Mouse (Mus musculus): ENCODE measurements around the gene 4930452B06Rik. TPM values are rescaled to one million over a fixed set of nuclear protein-coding genes. Genes with fewer than 3 reads are reported as not detected.

The 4930452B06Rik gene
- polyA plus RNA-seq, 1 experiment from 2014 or later, result 6.6 TPM

DNA sequence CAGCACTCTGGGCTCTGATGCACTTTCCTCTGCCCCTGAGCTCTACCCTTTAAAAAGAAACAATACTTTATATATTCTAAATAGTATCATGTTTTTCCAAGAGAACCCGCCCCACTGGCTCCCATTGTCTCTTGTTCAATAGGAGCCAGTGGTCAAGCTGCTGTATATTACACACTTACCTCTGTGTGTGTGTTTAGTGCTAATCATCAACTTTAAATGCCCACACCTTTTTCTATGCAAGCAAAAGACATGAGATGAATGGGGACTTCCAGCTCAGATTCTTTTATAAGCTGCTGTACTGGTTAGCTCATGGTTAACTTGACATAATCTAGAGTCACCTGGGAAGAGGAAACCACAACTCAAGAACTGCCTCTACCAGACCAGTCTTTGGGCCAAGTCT is 218.7 kb downstream of the 4930452B06Rik start:
- Histone ChIP-seq H3K27ac (no peak overlapping the region), H3K4me2 (replicated peaks) (no peak overlapping the region), H3K4me3 (replicated peaks; ENCODE audit: low read length) (no peak overlapping the region), H3K9ac (no peak overlapping the region), H3K27me3 (ENCODE audit: control insufficient read depth, insufficient read depth, low read length) (no peaks in the 10 kb centered on the region), H3K9me3 (ENCODE audit: control insufficient read depth, low read length) (no peaks in the 10 kb centered on the region), H3K36me3 (replicated peaks; ENCODE audit: control insufficient read depth, insufficient read depth) (no peaks in the 10 kb centered on the region), H3K4me1 (replicated peaks; ENCODE audit: control insufficient read depth, insufficient read depth, low read length) (no peaks in the 10 kb centered on the region)
- no peak for DNase-seq (ENCODE audit: low spot score)
- WGBS, result 92% methylated on average over 1 of the region's 1 CpGs
- ATAC-seq (ENCODE audit: low FRiP score), result no peak

DNA sequence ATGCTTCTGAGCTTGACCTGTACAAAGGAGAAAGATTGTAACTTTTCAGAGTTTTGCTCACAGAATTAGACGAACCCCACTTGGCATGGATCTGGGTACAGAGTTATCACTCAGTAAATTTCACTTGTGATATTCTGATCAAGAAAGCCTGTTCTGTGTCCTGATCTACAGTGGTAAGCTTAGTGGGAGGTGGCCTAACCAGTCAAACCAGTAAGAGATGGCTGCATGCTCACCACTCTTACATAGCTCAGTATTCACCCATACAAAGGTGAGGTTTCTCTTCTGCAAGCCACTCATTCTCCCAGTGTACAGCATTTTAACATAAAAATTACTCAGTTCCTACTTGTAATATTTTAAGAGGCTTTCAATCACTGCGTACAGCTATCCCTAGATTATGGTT is 221.7 kb downstream of the 4930452B06Rik start:
- no peaks in the 10 kb centered on the region for H3K27me3 ChIP-seq (ENCODE audit: control insufficient read depth, insufficient read depth, low read length)
- no peaks in the 10 kb centered on the region for H3K9me3 ChIP-seq (ENCODE audit: control insufficient read depth, low read length)
- DNase-seq (ENCODE audit: low spot score) (no peak), ATAC-seq (ENCODE audit: low FRiP score) (no peak)
- WGBS, result 92% methylated on average over 2 of the region's 2 CpGs
- no peaks in the 10 kb centered on the region for H3K4me1 ChIP-seq (replicated peaks; ENCODE audit: control insufficient read depth, insufficient read depth, low read length)
- H3K36me3 ChIP-seq (replicated peaks; ENCODE audit: control insufficient read depth, insufficient read depth), result no peaks in the 10 kb centered on the region
- no peak overlapping the region for H3K27ac ChIP-seq
- H3K9ac ChIP-seq, result no peak overlapping the region
- no peak overlapping the region for H3K4me3 ChIP-seq (replicated peaks; ENCODE audit: low read length)
- no peak overlapping the region for H3K4me2 ChIP-seq (replicated peaks)

DNA sequence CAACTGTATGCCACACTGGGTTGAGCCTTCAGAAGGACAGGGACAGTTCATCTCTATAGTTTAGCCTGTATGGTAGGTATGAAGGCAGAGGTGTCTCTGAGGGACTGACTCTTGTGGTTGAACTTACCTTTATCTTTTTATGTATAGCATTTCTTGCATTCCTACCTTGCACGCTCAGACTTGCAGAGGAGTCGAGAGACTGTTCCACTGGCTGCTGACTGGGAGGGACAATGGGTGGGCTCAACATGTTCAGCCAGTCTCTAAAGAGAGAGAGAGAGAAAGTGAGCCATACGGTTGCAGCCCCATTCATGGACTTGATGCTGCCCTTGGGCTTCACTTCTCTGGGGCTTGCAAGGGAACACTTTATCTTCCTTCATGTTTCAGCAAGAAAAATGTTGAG is 223.3 kb downstream of the 4930452B06Rik start:
- H3K27me3 ChIP-seq (ENCODE audit: control insufficient read depth, insufficient read depth, low read length), result no peaks in the 10 kb centered on the region
- H3K4me2 ChIP-seq (replicated peaks), result no peak overlapping the region
- ATAC-seq (ENCODE audit: low FRiP score) (no peak), DNase-seq (ENCODE audit: low spot score) (no peak)
- H3K36me3 ChIP-seq (replicated peaks; ENCODE audit: control insufficient read depth, insufficient read depth), result no peaks in the 10 kb centered on the region
- H3K9me3 ChIP-seq (ENCODE audit: control insufficient read depth, low read length), result no peaks in the 10 kb centered on the region
- no peak overlapping the region for H3K4me3 ChIP-seq (replicated peaks; ENCODE audit: low read length)
- no peak overlapping the region for H3K9ac ChIP-seq
- H3K4me1 ChIP-seq (replicated peaks; ENCODE audit: control insufficient read depth, insufficient read depth, low read length), result no peaks in the 10 kb centered on the region
- no peak overlapping the region for H3K27ac ChIP-seq
- 85% methylated on average over 3 of the region's 3 CpGs for WGBS

GRCm38 (mm10) chr14:8441623-8442022 is 224.4 kb downstream of the 4930452B06Rik start:
- Histone ChIP-seq H3K4me2 (replicated peaks) (no peak overlapping the region), H3K27me3 (ENCODE audit: control insufficient read depth, insufficient read depth, low read length) (no peaks in the 10 kb centered on the region), H3K36me3 (replicated peaks; ENCODE audit: control insufficient read depth, insufficient read depth) (no peaks in the 10 kb centered on the region), H3K4me3 (replicated peaks; ENCODE audit: low read length) (no peak overlapping the region), H3K27ac (no peak overlapping the region), H3K4me1 (replicated peaks; ENCODE audit: control insufficient read depth, insufficient read depth, low read length) (no peaks in the 10 kb centered on the region), H3K9me3 (ENCODE audit: control insufficient read depth, low read length) (no peaks in the 10 kb centered on the region), H3K9ac (no peak overlapping the region)
- ATAC-seq (ENCODE audit: low FRiP score) (no peak), DNase-seq (ENCODE audit: low spot score) (no peak)
- WGBS, result 84% methylated on average over 3 of the region's 3 CpGs

- Histone ChIP-seq H3K4me2 (replicated peaks) (no peak overlapping the region), H3K4me3 (replicated peaks; ENCODE audit: low read length) (no peak overlapping the region), H3K27me3 (ENCODE audit: control insufficient read depth, insufficient read depth, low read length) (no peaks in the 10 kb centered on the region), H3K9me3 (ENCODE audit: control insufficient read depth, low read length) (no peaks in the 10 kb centered on the region), H3K36me3 (replicated peaks; ENCODE audit: control insufficient read depth, insufficient read depth) (no peaks in the 10 kb centered on the region), H3K4me1 (replicated peaks; ENCODE audit: control insufficient read depth, insufficient read depth, low read length) (no peaks in the 10 kb centered on the region), H3K27ac (no peak overlapping the region), H3K9ac (no peak overlapping the region)
- 81% methylated on average over 6 of the region's 6 CpGs for WGBS
- no peak for DNase-seq (ENCODE audit: low spot score)
- ATAC-seq (ENCODE audit: low FRiP score), result no peak
These were observed 235.3 kb downstream of the 4930452B06Rik start for GRCm38 (mm10) chr14:8430611-8431230.

GRCm38 (mm10) chr14:8429767-8430166 is 236.3 kb downstream of the 4930452B06Rik start:
- Histone ChIP-seq H3K4me3 (replicated peaks; ENCODE audit: low read length) (no peak overlapping the region), H3K9me3 (ENCODE audit: control insufficient read depth, low read length) (no peaks in the 10 kb centered on the region), H3K27me3 (ENCODE audit: control insufficient read depth, insufficient read depth, low read length) (no peaks in the 10 kb centered on the region), H3K27ac (no peak overlapping the region), H3K9ac (no peak overlapping the region), H3K4me2 (replicated peaks) (no peak overlapping the region), H3K4me1 (replicated peaks; ENCODE audit: control insufficient read depth, insufficient read depth, low read length) (no peaks in the 10 kb centered on the region), H3K36me3 (replicated peaks; ENCODE audit: control insufficient read depth, insufficient read depth) (no peaks in the 10 kb centered on the region)
- ATAC-seq (ENCODE audit: low FRiP score) (no peak), DNase-seq (ENCODE audit: low spot score) (no peak)
- 84% methylated on average over 2 of the region's 2 CpGs for whole genome bisulfite sequencing

- no peak overlapping the region for H3K27ac ChIP-seq
- no peak overlapping the region for H3K4me3 ChIP-seq (replicated peaks; ENCODE audit: low read length)
- no peak overlapping the region for H3K9ac ChIP-seq
- ATAC-seq (ENCODE audit: low FRiP score) (0 out of 2 replicates have a peak, but pooled peaks have one; percentile 21), DNase-seq (ENCODE audit: low spot score) (peak; percentile 45)
- H3K4me1 ChIP-seq (replicated peaks; ENCODE audit: control insufficient read depth, insufficient read depth, low read length), result 0 out of 2 replicates have a peak, but pooled peaks cover 5% of the 10 kb centered on the region
- no peak overlapping the region for H3K4me2 ChIP-seq (replicated peaks)
- no peaks in the 10 kb centered on the region for H3K9me3 ChIP-seq (ENCODE audit: control insufficient read depth, low read length)
- 47% methylated on average over 3 of the region's 3 CpGs for WGBS
- H3K27me3 ChIP-seq (ENCODE audit: control insufficient read depth, insufficient read depth, low read length), result no peaks in the 10 kb centered on the region
- no peaks in the 10 kb centered on the region for H3K36me3 ChIP-seq (replicated peaks; ENCODE audit: control insufficient read depth, insufficient read depth)
These were observed 243.2 kb downstream of the 4930452B06Rik start for GRCm38 (mm10) chr14:8422833-8423232.

- H3K4me2 ChIP-seq (replicated peaks), result no peak overlapping the region
- 29% methylated on average over 10 of the region's 10 CpGs for WGBS
- no peak overlapping the region for H3K27ac ChIP-seq
- no peak for DNase-seq (ENCODE audit: low spot score)
- H3K4me3 ChIP-seq (replicated peaks; ENCODE audit: low read length), result no peak overlapping the region
- H3K9me3 ChIP-seq (ENCODE audit: control insufficient read depth, low read length), result no peaks in the 10 kb centered on the region
- H3K27me3 ChIP-seq (ENCODE audit: control insufficient read depth, insufficient read depth, low read length), result no peaks in the 10 kb centered on the region
- no peak overlapping the region for H3K9ac ChIP-seq
- no peak for ATAC-seq (ENCODE audit: low FRiP score)
- H3K36me3 ChIP-seq (replicated peaks; ENCODE audit: control insufficient read depth, insufficient read depth), result no peaks in the 10 kb centered on the region
- 0 out of 2 replicates have a peak, but pooled peaks cover 5% of the 10 kb centered on the region for H3K4me1 ChIP-seq (replicated peaks; ENCODE audit: control insufficient read depth, insufficient read depth, low read length)
These were observed 244.7 kb downstream of the 4930452B06Rik start for GRCm38 (mm10) chr14:8421199-8421787.

DNA sequence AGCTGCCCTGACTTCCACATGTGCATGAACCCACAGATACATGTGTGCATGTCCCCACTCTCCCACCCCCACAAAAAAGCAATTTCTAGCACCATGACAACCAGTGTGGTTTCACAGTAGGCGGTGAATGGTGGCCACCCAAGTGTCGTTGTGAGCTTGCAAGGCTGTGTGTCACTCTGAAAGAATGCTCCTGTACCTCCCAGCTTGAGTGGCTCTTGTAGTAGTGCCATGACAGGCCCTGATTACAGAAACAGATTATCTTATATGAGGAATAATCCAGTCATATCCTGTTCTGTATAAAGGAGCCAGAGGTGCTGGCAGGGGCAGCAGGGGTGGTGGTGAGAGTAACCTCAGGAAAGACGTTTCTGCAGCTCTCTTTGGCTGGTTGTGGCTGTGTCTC is 247.4 kb downstream of the 4930452B06Rik start:
- H3K4me1 ChIP-seq (replicated peaks; ENCODE audit: control insufficient read depth, insufficient read depth, low read length), result 0 out of 2 replicates have a peak, but pooled peaks cover 5% of the 10 kb centered on the region
- WGBS, result 69% methylated on average over 3 of the region's 3 CpGs
- H3K4me2 ChIP-seq (replicated peaks), result no peak overlapping the region
- no peaks in the 10 kb centered on the region for H3K27me3 ChIP-seq (ENCODE audit: control insufficient read depth, insufficient read depth, low read length)
- DNase-seq (ENCODE audit: low spot score) (no peak), ATAC-seq (ENCODE audit: low FRiP score) (no peak)
- H3K36me3 ChIP-seq (replicated peaks; ENCODE audit: control insufficient read depth, insufficient read depth), result no peaks in the 10 kb centered on the region
- H3K9ac ChIP-seq, result no peak overlapping the region
- H3K9me3 ChIP-seq (ENCODE audit: control insufficient read depth, low read length), result no peaks in the 10 kb centered on the region
- H3K4me3 ChIP-seq (replicated peaks; ENCODE audit: low read length), result no peak overlapping the region
- no peak overlapping the region for H3K27ac ChIP-seq

Data from hindbrain, embryonic 14.5 days (tissue).